Comparison of ENCODE assay signal across 28 mouse cellular contexts in the genomic region with DNA sequence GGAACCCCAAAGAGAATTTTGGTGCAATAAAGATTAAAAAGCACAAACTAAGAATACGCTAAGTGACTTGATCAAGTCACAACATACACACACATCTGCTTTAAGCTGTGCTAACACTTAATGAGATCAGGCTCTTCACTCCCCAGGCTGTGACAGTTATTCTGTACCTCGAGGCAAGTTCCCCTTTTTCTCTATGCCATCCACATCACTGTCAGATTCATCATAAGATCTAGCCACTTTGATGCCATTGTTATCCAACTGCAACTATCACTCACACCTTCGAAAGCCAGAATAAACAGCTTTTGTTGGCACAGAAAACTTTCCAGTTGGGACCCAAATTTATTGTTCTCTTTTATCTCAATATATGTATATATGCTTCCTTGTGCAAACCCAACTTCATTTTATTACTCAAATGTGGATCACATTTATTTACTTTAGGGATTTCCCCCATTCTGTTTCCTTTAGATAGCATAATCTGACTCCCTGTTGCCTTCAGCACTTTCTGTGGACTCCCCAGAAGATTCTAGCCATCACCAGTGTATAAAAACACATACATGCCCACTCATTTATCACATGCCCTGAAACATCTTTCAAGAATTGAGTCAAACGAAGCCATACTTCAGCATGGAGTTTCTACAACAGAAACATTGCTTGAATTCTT.
DNase-seq lines count a peak whose midpoint lies in the region; ATAC-seq and TF ChIP-seq lines count a peak whose summit lies in the region.
"Had no signal": no experiment of that assay in that cellular context is flagged by ENCODE, and none has a peak within 500 bp of the region (broad histone marks: within the 10 kb centered on the region; RNA-seq: fewer than 3 reads in every experiment).

No protein-coding gene starts in this region.

- no peaks in the 10 kb centered on the region for H3K4me1 ChIP-seq in midbrain, embryonic 11.5 days (ENCODE audit: control insufficient read depth, insufficient read depth, low read length)
- no peaks in the 10 kb centered on the region for H3K4me1 ChIP-seq in midbrain, embryonic 14.5 days (ENCODE audit: control insufficient read depth, insufficient read depth, low read length)
- H3K4me1 ChIP-seq in MEL (ENCODE audit: control insufficient read depth in 1 of 2, insufficient read depth in 2 of 2, low read length in 2 of 2): peaks cover 0 to 2% of the 10 kb centered on the region in 2 experiments; a peak in 1 of 4 replicates
- no peaks in the 10 kb centered on the region for H3K4me1 ChIP-seq in forebrain, embryonic 16.5 days (replicated peaks; ENCODE audit: control insufficient read depth, insufficient read depth, low read length)
- H3K4me1 ChIP-seq in kidney, embryonic 14.5 days (ENCODE audit: control insufficient read depth, insufficient read depth, low read length): no peaks in the 10 kb centered on the region
- H3K4me1 ChIP-seq: embryonic facial prominence, embryonic 15.5 days; forebrain, embryonic 13.5 days; forebrain, embryonic 15.5 days had no signal

- no peak for TF ChIP-seq RAD21 in MEL (IDR thresholded peaks at IDR 0.05; ENCODE audit: low read depth, low read length)

- no peaks in the 10 kb centered on the region for H3K79me2 ChIP-seq in MEL (ENCODE audit: control insufficient read depth, insufficient read depth, low read length, poor library complexity)

- TF ChIP-seq CTCF in MEL (IDR thresholded peaks at IDR 0.05 in 2 of 3, conservative IDR thresholded peaks at IDR 0.05 in 1 of 3; ENCODE audit: control insufficient read depth in 1 of 3, insufficient read depth in 1 of 3, low read depth in 2 of 3, low read length in 3 of 3, poor library complexity in 1 of 3, severe bottlenecking in 1 of 3): no peak

- H3K27me3 ChIP-seq in midbrain, embryonic 11.5 days (ENCODE audit: control insufficient read depth, insufficient read depth, low read length): peaks cover 1% of the 10 kb centered on the region
- no peaks in the 10 kb centered on the region; the same call in 1 of the 2 replicates for H3K27me3 ChIP-seq in midbrain, embryonic 14.5 days (ENCODE audit: control insufficient read depth, insufficient read depth, low read length)
- H3K27me3 ChIP-seq in MEL (ENCODE audit: control insufficient read depth in 1 of 2, insufficient read depth in 2 of 2, low read length in 2 of 2): no peaks in the 10 kb centered on the region
- no peaks in the 10 kb centered on the region for H3K27me3 ChIP-seq in forebrain, embryonic 16.5 days (replicated peaks; ENCODE audit: control insufficient read depth, insufficient read depth, low read length)
- no peaks in the 10 kb centered on the region for H3K27me3 ChIP-seq in kidney, embryonic 14.5 days (ENCODE audit: control insufficient read depth, insufficient read depth, low read length)
- H3K27me3 ChIP-seq: CH12.LX; embryonic facial prominence, embryonic 13.5 days; embryonic facial prominence, embryonic 15.5 days; forebrain, embryonic 13.5 days; forebrain, embryonic 15.5 days; Patski had no signal

- TF ChIP-seq EP300 in MEL (IDR thresholded peaks at IDR 0.05; ENCODE audit: low read depth in 1 of 2, low read length in 2 of 2): peak; percentile 52 to 68; a peak in 3 of 4 replicates

- no peak for ATAC-seq in midbrain, embryonic 11.5 days (ENCODE audit: low FRiP score)
- no peak for ATAC-seq in midbrain, embryonic 14.5 days (ENCODE audit: low FRiP score, low TSS enrichment)
- ATAC-seq in common myeloid progenitor, adult 5-6 weeks (replicated peaks; ENCODE audit: low read depth, poor library complexity, severe bottlenecking): peak; percentile 82
- ATAC-seq in megakaryocyte progenitor cell, adult 5-6 weeks (replicated peaks; ENCODE audit: poor library complexity): peak; percentile 72
- no peak for ATAC-seq in forebrain, embryonic 16.5 days
- no peak for ATAC-seq in kidney, embryonic 14.5 days (ENCODE audit: low FRiP score, low TSS enrichment)
- ATAC-seq: activated CD4-positive, CD25-positive, alpha-beta regulatory T cell, adult 4 months; CD4-positive, CD25-positive, alpha-beta regulatory T cell, adult 4 months; forebrain, embryonic 13.5 days; forebrain, embryonic 15.5 days; Patski had no signal

- no peak overlapping the region for H3K4me3 ChIP-seq in midbrain, embryonic 11.5 days (ENCODE audit: low read depth, low read length)
- no peak overlapping the region for H3K4me3 ChIP-seq in midbrain, embryonic 14.5 days (replicated peaks; ENCODE audit: low read depth, low read length)
- H3K4me3 ChIP-seq in MEL (ENCODE audit: control insufficient read depth in 1 of 2, insufficient read depth in 1 of 2, low read depth in 2 of 2, low read length in 2 of 2): no peak overlapping the region
- H3K4me3 ChIP-seq in forebrain, embryonic 16.5 days (replicated peaks; ENCODE audit: low read length): no peak overlapping the region
- no peak overlapping the region for H3K4me3 ChIP-seq in kidney, embryonic 14.5 days (ENCODE audit: low read length)
- H3K4me3 ChIP-seq: embryonic facial prominence, embryonic 13.5 days; embryonic facial prominence, embryonic 15.5 days; erythroblast, embryonic 14.5 days; forebrain, embryonic 13.5 days; forebrain, embryonic 15.5 days had no signal

- peak; percentile 72 for DNase-seq in midbrain, embryonic 11.5 days (ENCODE audit: low spot score, missing footprints)
- DNase-seq in midbrain, embryonic 14.5 days: no peak
- DNase-seq in MEL (ENCODE audit: low read depth, low spot score): peak; percentile 64
- DNase-seq in spleen, postnatal 10 days (ENCODE audit: low spot score in 2 of 2): no peak
- DNase-seq: adrenal gland, adult 8-10 months; adrenal gland, postnatal 14 days; adrenal gland, postnatal 36 days; B cell, adult 2 months; cerebellum, adult 11-12 months; cerebellum, adult 2 months; cerebellum, adult 9-10 months; cerebellum, postnatal 10 days; cerebellum, postnatal 25 days; embryo, embryonic 11 days had no signal

- H3K9ac ChIP-seq in midbrain, embryonic 11.5 days (ENCODE audit: low read length): no peak overlapping the region
- no peak overlapping the region for H3K9ac ChIP-seq in midbrain, embryonic 14.5 days (replicated peaks; ENCODE audit: low read length)
- no peak overlapping the region for H3K9ac ChIP-seq in MEL (ENCODE audit: control insufficient read depth, low read depth, low read length, poor library complexity, severe bottlenecking)
- no peak overlapping the region for H3K9ac ChIP-seq in forebrain, embryonic 16.5 days (replicated peaks; ENCODE audit: low read depth, low read length)
- no peak overlapping the region for H3K9ac ChIP-seq in kidney, embryonic 14.5 days (ENCODE audit: low read depth, low read length)
- H3K9ac ChIP-seq: embryonic facial prominence, embryonic 13.5 days; embryonic facial prominence, embryonic 15.5 days; forebrain, embryonic 13.5 days; forebrain, embryonic 15.5 days had no signal

- no peak overlapping the region for H3K4me2 ChIP-seq in midbrain, embryonic 11.5 days
- no peak overlapping the region for H3K4me2 ChIP-seq in midbrain, embryonic 14.5 days (ENCODE audit: low read length)
- no peak overlapping the region for H3K4me2 ChIP-seq in forebrain, embryonic 16.5 days (ENCODE audit: low read length)
- no peak overlapping the region for H3K4me2 ChIP-seq in kidney, embryonic 14.5 days (replicated peaks; ENCODE audit: low read depth, low read length)
- H3K4me2 ChIP-seq: embryonic facial prominence, embryonic 13.5 days; embryonic facial prominence, embryonic 15.5 days; forebrain, embryonic 13.5 days; forebrain, embryonic 15.5 days had no signal

- WGBS in midbrain, embryonic 11.5 days: 72% methylated on average over 4 of the region's 4 CpGs
- 59% methylated on average over 4 of the region's 4 CpGs for WGBS in midbrain, embryonic 14.5 days
- 73% methylated on average over 4 of the region's 4 CpGs for WGBS in forebrain, embryonic 16.5 days
- 70% methylated on average over 4 of the region's 4 CpGs for WGBS in kidney, embryonic 14.5 days

- TF ChIP-seq POLR2A in MEL (IDR thresholded peaks at IDR 0.05; ENCODE audit: control insufficient read depth in 1 of 2, insufficient read depth in 1 of 2, low read depth in 1 of 2, low read length in 2 of 2, poor library complexity in 1 of 2): no peak

- no peaks in the 10 kb centered on the region for H3K9me3 ChIP-seq in midbrain, embryonic 11.5 days (ENCODE audit: control insufficient read depth, low read length)
- H3K9me3 ChIP-seq in midbrain, embryonic 14.5 days (ENCODE audit: control insufficient read depth, low read length): no peaks in the 10 kb centered on the region
- no peaks in the 10 kb centered on the region for H3K9me3 ChIP-seq in MEL (replicated peaks; ENCODE audit: insufficient read depth, low read length)
- H3K9me3 ChIP-seq in forebrain, embryonic 16.5 days (ENCODE audit: control insufficient read depth, low read length): no peaks in the 10 kb centered on the region
- no peaks in the 10 kb centered on the region for H3K9me3 ChIP-seq in kidney, embryonic 14.5 days (ENCODE audit: control insufficient read depth, low read length)
- H3K9me3 ChIP-seq: embryonic facial prominence, embryonic 13.5 days; embryonic facial prominence, embryonic 15.5 days; forebrain, embryonic 13.5 days; forebrain, embryonic 15.5 days; G1E had no signal

- H3K36me3 ChIP-seq in midbrain, embryonic 11.5 days (ENCODE audit: control insufficient read depth, insufficient read depth, low read length): no peaks in the 10 kb centered on the region
- H3K36me3 ChIP-seq in midbrain, embryonic 14.5 days (ENCODE audit: control insufficient read depth, insufficient read depth, low read length): no peaks in the 10 kb centered on the region
- no peaks in the 10 kb centered on the region for H3K36me3 ChIP-seq in MEL (ENCODE audit: control insufficient read depth in 1 of 2, insufficient read depth in 2 of 2, low read length in 2 of 2)
- no peaks in the 10 kb centered on the region for H3K36me3 ChIP-seq in forebrain, embryonic 16.5 days (ENCODE audit: control insufficient read depth, insufficient read depth)
- no peaks in the 10 kb centered on the region for H3K36me3 ChIP-seq in kidney, embryonic 14.5 days (ENCODE audit: control insufficient read depth, insufficient read depth, low read length)
- H3K36me3 ChIP-seq: embryonic facial prominence, embryonic 13.5 days; embryonic facial prominence, embryonic 15.5 days; forebrain, embryonic 15.5 days; G1E had no signal

- no peak overlapping the region for H3K27ac ChIP-seq in midbrain, embryonic 11.5 days (ENCODE audit: low read depth, low read length)
- H3K27ac ChIP-seq in midbrain, embryonic 14.5 days (replicated peaks; ENCODE audit: low read depth, low read length): no peak overlapping the region
- H3K27ac ChIP-seq in MEL (ENCODE audit: control insufficient read depth, low read depth, low read length): no peak overlapping the region
- no peak overlapping the region for H3K27ac ChIP-seq in forebrain, embryonic 16.5 days (ENCODE audit: low read length)
- no peak overlapping the region for H3K27ac ChIP-seq in kidney, embryonic 14.5 days (ENCODE audit: low read depth, low read length)
- H3K27ac ChIP-seq: embryonic facial prominence, embryonic 13.5 days; embryonic facial prominence, embryonic 15.5 days; forebrain, embryonic 13.5 days; forebrain, embryonic 15.5 days had no signal

TF ChIP-seq in MEL, 35 proteins besides CTCF, POLR2A, EP300 and RAD21 (continues in another document):
- TF ChIP-seq MAX (IDR thresholded peaks at IDR 0.05; ENCODE audit: low read length) (peak; percentile 29; the same call in 1 of the 2 replicates), ZNF384 (IDR thresholded peaks at IDR 0.05; ENCODE audit: low read depth, low read length) (no peak), GATA1 (IDR thresholded peaks at IDR 0.05; ENCODE audit: low read depth, low read length) (peak; percentile 9; the same call in 1 of the 2 replicates)

Comparison
In these comparisons a context has a peak if more than half of its experiments do, and no peak if none do; other contexts are left out.
1. DNase-seq: peak in midbrain, embryonic 11.5 days (single experiment) and MEL (single experiment); none in midbrain, embryonic 14.5 days (single experiment) and spleen, postnatal 10 days (0 of 2).
2. ATAC-seq: peak in common myeloid progenitor, adult 5-6 weeks (single experiment) and megakaryocyte progenitor cell, adult 5-6 weeks (single experiment); none in midbrain, embryonic 11.5 days (single experiment), midbrain, embryonic 14.5 days (single experiment), forebrain, embryonic 16.5 days (single experiment) and kidney, embryonic 14.5 days (single experiment).